Mouse (Mus musculus): ENCODE results near the gene Gxylt2.

The Gxylt2 gene

GRCm38 (mm10) chr6:100848682-100849375 is 144.3 kb downstream of the Gxylt2 start:
- no peak for DNase-seq (ENCODE audit: low spot score)

DNA sequence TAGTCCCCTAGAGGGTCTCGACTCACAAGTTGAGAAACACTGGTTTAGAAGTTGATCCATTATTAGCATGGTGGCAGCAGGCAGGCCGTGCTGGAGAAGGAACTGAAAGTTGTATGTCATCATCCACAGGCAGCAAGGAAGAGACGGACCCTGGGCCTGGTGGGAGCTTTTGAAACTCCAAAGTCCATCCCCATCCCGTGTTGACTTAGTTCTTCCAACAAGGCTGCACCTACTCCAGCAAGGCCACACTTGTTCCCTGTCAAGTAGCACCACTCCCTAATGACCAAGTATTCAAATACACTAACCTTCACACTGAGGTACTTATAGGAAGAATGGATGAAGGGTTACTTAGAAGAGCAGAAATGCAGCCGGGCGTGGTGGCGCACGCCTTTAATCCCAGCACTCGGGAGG is 146.1 kb downstream of the Gxylt2 start:
- DNase-seq (ENCODE audit: low spot score) = no peak

- no peak for DNase-seq (ENCODE audit: low spot score)
Observed at GRCm38 (mm10) chr6:100851083-100851482, 146.5 kb downstream of the Gxylt2 start.

Data from embryo, embryonic 10 days (tissue).